Mouse (Mus musculus) embryo, embryonic 10 days (tissue): ENCODE data around the gene Tst.
A peak's percentile ranks its signal among the peaks of the same experiment; 100 is the strongest.

Source experiments
- DNase-seq: peaks from one replicate; pipeline ENCODE4 v3.0.0-alpha.2; 2015; ENCODE audit warnings: low spot score

The Tst gene

GRCm38 (mm10) chr15:78429871-78430622 is 24.3 kb upstream of the Tst start:
- DNase-seq = no peak

- DNase-seq = no peak
Measured at GRCm38 (mm10) chr15:78429139-78429459, 23.4 kb upstream of the Tst start.

GRCm38 (mm10) chr15:78428391-78429138 is 22.9 kb upstream of the Tst start, which contains the start of gene Kctd17:
Kctd17 (plus strand) TSS chr15:78428564.
- peak; percentile 93 for DNase-seq

GRCm38 (mm10) chr15:78425230-78425629 is 19.5 kb upstream of the Tst start:
- DNase-seq = no peak

- DNase-seq = no peak
Measured at GRCm38 (mm10) chr15:78424507-78424906, 18.8 kb upstream of the Tst start.

GRCm38 (mm10) chr15:78422046-78422956 is 16.6 kb upstream of the Tst start:
- peak; percentile 91 for DNase-seq

- DNase-seq = no peak
Measured at GRCm38 (mm10) chr15:78420395-78420794, 14.7 kb upstream of the Tst start.

- DNase-seq = peak; percentile 34
Measured at GRCm38 (mm10) chr15:78416937-78417336, 11.2 kb upstream of the Tst start.

- no peak for DNase-seq
Measured at GRCm38 (mm10) chr15:78414157-78414556, 8.4 kb upstream of the Tst start.

- DNase-seq = no peak
Measured at GRCm38 (mm10) chr15:78413719-78414117, 8.0 kb upstream of the Tst start.

GRCm38 (mm10) chr15:78413083-78413718 is 7.5 kb upstream of the Tst start:
- DNase-seq = no peak

- DNase-seq = no peak
Measured at GRCm38 (mm10) chr15:78409570-78410052, 3.9 kb upstream of the Tst start.

GRCm38 (mm10) chr15:78406293-78406934 is 707 bp upstream of the Tst start, which contains the start of gene Mpst:
Mpst (plus strand) TSS chr15:78406416.
- DNase-seq = peak; percentile 92

- no peak for DNase-seq
Measured at GRCm38 (mm10) chr15:78405098-78405497, 609 bp downstream of the Tst start.

- no peak for DNase-seq
Measured at GRCm38 (mm10) chr15:78403896-78404295, 1.8 kb downstream of the Tst start.

- no peak for DNase-seq
Measured at GRCm38 (mm10) chr15:78403301-78403741, 2.4 kb downstream of the Tst start.

- DNase-seq = no peak
Measured at GRCm38 (mm10) chr15:78402423-78402822, 3.3 kb downstream of the Tst start.

GRCm38 (mm10) chr15:78401921-78402320 is 3.8 kb downstream of the Tst start:
- no peak for DNase-seq

- no peak for DNase-seq
Measured at GRCm38 (mm10) chr15:78401345-78401744, 4.4 kb downstream of the Tst start.

GRCm38 (mm10) chr15:78395478-78395962 is 10.2 kb downstream of the Tst start, which contains the start of gene Tex33:
Tex33 (minus strand) TSS chr15:78395912.
- DNase-seq = no peak

GRCm38 (mm10) chr15:78390855-78391254 is 14.9 kb downstream of the Tst start:
- no peak for DNase-seq
